Mouse (Mus musculus) Patski (cell line): Measurements from ENCODE around the gene 2310061N02Rik. TPM values are rescaled to one million over a fixed set of nuclear protein-coding genes. Genes with fewer than 3 reads are reported as not detected.
"Not testable (repeated sequence)": the region's sequence is repeated elsewhere in the genome, so short reads cannot be mapped to it uniquely, and the experiment has no call there.

ENCODE experiments used
- ATAC-seq: fragments of 100-300 bp; one replicate; pipeline ENCODE4 v1.8.0; 2021
- CTCF ChIA-PET: fragments of 350-600 bp; sonication (Branson Sonifier 250); formaldehyde crosslinking; loops from one replicate; lab custom pipeline; 2022; ENCODE audit warnings: inconsistent platforms; lab: Charles Lee
- POLR2A ChIA-PET: fragments of 350-600 bp; sonication (Branson Sonifier 250); formaldehyde crosslinking; loops from one replicate; lab custom pipeline; 2022; ENCODE audit warnings: antibody characterized with exemption, inconsistent platforms; lab: Charles Lee
- DNase-seq: peaks from one replicate; pipeline ENCODE4 v3.0.0-alpha.2; 2011; ENCODE audit warnings: low read depth, low spot score
- H3K27me3 ChIP-seq: fragments of 371-371 bp; one replicate; pipeline ENCODE4 v1.5.1; 2021
- CTCF ChIP-seq: fragments of 100-300 bp; IDR thresholded peaks from one replicate; pipeline ENCODE4 v1.5.1; 2021
- in situ Hi-C: fragments of 300-500 bp; cut with MboI; formaldehyde crosslinking; loops from 3 replicates; pipeline ENCODE4 v1.11.1; 2018; ENCODE audit warnings: low pct_unique_long_range_greater_than_20kb, mixed read lengths
- polyA plus RNA-seq: library from polyadenylated mRNA; unstranded; gene quantifications from one replicate; pipeline ENCODE4 v1.2.3, GENCODE M21; 2021

Gene 2310061N02Rik
- not detected for polyA plus RNA-seq

DNA sequence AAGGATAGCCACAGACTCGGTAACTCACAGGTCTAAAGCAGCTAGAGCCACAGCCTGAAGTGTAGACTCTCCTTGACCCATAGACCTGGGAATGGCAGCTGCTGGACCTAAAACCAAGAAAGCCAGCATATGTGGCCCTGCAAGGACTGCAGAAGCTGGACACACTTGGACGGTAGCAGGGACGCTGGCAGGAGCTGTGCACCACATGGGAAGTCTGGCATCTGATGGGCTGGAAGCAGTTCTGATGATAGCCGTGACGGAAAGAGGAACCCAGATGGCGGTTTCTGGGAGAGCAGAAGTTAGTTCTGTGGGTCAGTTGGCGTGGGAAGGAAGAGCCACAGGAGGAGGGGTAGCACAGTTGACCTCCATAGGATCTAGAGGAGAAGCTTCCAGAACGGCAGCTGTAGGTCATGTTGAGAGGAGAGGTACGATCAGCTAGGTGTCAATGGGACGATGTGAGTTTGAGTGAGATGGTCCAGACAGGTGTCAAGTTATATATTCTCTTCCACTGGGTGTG, at the start of gene 2310061N02Rik:
Gene 2310061N02Rik, minus strand, starts transcription at position 467 of the 517 bp plus-strand sequence.
- in situ Hi-C loops = no loop called here
- no peak for TF ChIP-seq CTCF
- no peak for ATAC-seq
- ChIA-PET POLR2A (no interaction called here), CTCF (no interaction called here)
- H3K27me3 ChIP-seq = peaks cover 6% of the 10 kb centered on the region
- DNase-seq = no peak

DNA sequence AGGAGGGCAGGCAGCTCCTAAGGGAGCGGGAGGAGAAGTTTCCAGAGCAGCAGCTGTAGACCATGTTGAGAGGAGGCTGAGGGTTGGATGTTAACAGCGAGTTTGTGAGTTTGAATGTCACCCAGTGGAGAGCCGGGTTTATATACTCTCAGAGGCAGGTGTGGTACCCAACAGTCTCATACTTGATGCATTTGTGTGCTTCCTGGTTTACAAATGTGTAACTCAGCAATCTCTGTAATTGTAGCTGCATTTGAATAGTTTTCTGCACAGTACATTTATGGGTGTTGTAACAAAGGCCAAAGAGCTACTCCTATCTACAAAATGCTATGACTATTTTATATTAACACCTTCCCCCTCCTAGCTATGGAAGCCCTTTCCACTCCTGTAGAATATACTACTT, 43.8 kb upstream of the 2310061N02Rik start, which contains the start of gene Krtap13:
Gene Krtap13, minus strand, starts transcription at position 101 of the 400 bp plus-strand sequence.
- POLR2A ChIA-PET, ATAC-seq, CTCF ChIA-PET, in situ Hi-C loops, DNase-seq: not testable (repeated sequence)
- H3K27me3 ChIP-seq = peaks cover 25% of the 10 kb centered on the region

DNA sequence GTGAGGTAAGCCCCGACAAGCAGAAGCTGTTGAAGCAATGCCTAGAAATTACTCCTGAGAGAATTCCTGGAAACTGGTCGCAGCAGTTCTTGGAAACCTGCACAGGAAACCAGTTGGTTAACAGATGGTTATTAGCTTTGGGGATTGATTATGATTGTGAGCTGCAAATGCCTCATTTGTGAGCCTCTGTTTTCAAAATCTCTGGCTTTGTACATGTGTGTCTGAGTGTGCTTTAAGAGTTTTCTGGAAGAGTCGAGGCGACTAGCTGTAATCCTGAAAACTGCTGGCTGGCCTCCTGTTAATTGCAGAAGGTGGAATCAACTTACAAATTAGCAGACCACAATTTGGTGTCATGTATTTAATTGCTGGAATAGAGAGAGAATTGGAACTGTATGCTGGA, 40.2 kb upstream of the 2310061N02Rik start:
- in situ Hi-C loops = no loop called here
- ChIA-PET CTCF (interaction anchor here (1.7 kb wide), 1 partner anchor 9 kb away, joined by 4 read pairs; no protein-coding TSS in a partner anchor), POLR2A (no interaction called here)
- DNase-seq (no peak), ATAC-seq (no peak)
- TF ChIP-seq CTCF = no peak
- peaks cover 23% of the 10 kb centered on the region for H3K27me3 ChIP-seq

DNA sequence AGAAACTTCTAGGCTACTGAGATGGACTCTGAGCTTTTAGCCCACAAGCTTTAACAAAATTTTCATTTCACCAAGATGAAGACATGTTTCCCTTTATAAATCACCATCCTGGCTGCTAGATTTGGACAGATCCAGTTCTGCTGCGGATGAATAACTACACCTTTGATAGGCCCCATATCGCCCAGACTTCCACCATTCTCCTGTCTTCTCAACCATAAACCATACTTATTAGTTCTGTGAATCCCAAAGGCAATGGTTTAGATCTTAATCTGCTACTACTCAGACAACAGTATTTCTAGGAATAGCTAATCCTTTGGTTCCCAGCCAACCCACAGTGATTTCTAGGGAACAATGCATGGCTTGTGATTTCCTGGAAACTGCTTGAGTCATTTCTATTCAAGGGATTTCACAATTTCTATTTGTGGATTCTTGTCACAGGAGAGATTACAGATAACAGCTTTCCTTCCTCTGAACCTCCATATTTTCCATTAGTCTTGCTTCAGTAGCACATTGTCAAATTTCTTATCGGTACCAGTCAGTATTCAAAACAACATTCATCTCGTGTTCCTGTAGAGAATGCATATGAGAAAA, 37.1 kb upstream of the 2310061N02Rik start:
- peak; percentile 20 for DNase-seq
- H3K27me3 ChIP-seq = peaks cover 17% of the 10 kb centered on the region
- POLR2A ChIA-PET = no interaction called here
- in situ Hi-C loops = no loop called here
- CTCF ChIA-PET = no interaction called here
- TF ChIP-seq CTCF = no peak
- ATAC-seq = no peak

DNA sequence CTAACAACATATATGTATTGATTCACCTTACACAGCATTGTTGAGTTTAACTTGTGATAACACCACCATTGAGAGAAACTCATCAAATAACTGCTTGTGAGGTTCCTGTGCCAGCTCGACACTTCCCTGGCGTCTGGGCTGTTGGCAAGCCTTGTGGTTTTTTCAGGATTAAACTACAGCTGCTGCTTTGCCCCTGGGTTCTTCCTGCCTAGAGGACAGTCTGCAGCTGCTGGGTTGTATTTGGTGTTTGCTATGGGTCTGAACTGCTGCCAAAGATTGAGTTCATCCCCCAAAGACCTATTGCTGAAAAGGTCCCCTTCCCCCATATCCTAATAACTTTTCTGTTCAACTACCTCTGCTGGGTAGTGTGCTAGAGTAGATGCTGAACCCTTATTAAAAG, 27.6 kb upstream of the 2310061N02Rik start:
- TF ChIP-seq CTCF = no peak

DNA sequence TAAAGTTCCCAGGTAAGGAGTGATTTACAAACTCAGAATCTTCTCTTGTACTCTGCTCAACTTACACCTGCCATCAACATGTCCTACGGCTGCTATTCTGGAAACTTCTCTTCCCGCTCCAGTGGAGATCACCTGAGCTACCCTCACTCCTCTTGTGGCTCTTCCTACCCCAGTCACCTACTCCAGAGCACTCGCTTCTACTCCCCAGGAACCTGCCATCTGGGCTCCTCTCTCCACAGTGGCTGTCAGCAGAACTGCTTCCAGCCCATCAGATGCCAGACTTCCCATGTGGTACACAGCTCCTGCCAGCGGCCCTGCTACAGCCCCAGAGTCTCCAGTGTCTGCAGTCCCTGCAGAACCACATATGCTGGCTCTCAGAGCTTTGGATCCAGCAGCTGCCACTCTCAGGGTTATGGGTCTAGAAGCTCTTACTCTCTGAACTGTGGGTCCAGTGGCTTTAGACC, 21.1 kb upstream of the 2310061N02Rik start, which contains the start of gene Krtap13-1:
Gene Krtap13-1, plus strand, starts transcription at position 51 of the 464 bp plus-strand sequence.
- CTCF ChIA-PET = no interaction called here
- no peak for ATAC-seq
- POLR2A ChIA-PET = no interaction called here
- DNase-seq = no peak
- H3K27me3 ChIP-seq = peaks cover 9% of the 10 kb centered on the region
- TF ChIP-seq CTCF = no peak
- in situ Hi-C loops = no loop called here

More for the DNA sequence above, 27.6 kb upstream of the 2310061N02Rik start:
- ATAC-seq (no peak), DNase-seq (no peak)
- ChIA-PET POLR2A (no interaction called here), CTCF (no interaction called here)
- H3K27me3 ChIP-seq = peaks cover 16% of the 10 kb centered on the region
- in situ Hi-C loops = no loop called here

DNA sequence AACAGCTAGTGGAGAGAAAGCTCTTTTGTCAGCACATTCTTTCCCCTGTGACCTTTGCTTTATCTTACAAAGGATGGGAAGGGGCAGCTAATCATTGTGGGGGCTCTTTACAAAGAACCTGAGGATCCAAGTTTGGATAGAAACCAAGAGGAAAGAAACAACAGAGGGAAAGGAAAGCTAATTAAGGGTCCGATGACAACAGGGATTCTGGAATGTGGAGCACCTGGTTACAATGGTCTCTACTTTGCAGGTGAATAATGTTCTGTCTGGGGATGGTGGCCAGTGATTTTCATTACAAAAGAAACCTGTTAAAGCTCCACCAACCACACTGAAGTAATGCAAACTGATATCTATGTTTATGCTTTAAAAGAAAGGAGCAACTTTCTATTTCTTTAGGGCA, 12.3 kb upstream of the 2310061N02Rik start:
- in situ Hi-C loops = no loop called here
- POLR2A ChIA-PET = no interaction called here
- no peak for ATAC-seq
- no peaks in the 10 kb centered on the region for H3K27me3 ChIP-seq
- no peak for DNase-seq
- CTCF ChIA-PET = no interaction called here
- TF ChIP-seq CTCF = no peak

DNA sequence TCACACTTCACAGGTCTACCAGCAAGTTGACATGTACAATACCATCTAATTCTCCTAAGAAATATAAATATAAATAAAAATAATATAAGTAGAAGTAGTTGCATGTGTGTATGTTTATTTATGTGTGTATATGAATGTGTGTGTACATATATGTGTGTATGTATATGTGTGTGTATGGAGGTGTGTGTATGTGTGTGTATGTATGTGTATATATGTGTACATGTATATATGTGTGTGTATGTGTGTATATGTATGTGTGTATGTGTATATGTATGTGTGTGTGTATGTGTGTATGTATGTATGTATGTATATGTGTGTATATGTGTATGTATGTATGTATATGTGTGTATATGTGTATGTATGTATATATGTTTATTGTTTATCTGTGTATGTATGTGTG, 8.8 kb upstream of the 2310061N02Rik start:
- ChIA-PET CTCF (no interaction called here), POLR2A (no interaction called here)
- DNase-seq (no peak), ATAC-seq (no peak)
- in situ Hi-C loops = no loop called here
- TF ChIP-seq CTCF = no peak
- H3K27me3 ChIP-seq = peaks cover 3% of the 10 kb centered on the region

DNA sequence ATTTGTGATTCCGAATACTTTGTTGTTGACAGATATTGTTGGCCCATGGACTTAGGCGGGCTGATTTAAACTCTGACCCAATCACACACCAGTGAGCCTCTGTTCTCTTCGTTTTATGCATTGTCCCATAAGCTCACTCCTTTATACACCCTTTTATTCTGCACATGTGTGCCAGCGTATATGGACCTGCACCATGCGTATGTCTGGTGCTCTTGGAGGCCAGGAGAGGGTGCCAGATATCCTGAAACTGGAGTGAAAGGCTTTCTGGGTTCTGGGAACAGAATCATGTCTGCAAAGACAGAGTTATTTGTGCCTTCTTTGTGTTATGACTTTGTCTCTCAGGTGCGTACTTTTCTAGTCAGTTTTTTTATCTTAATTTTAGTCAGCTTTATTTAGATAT, 3.5 kb upstream of the 2310061N02Rik start:
- peak; percentile 28 for TF ChIP-seq CTCF
- ATAC-seq = no peak
- H3K27me3 ChIP-seq = peaks cover 9% of the 10 kb centered on the region
- ChIA-PET POLR2A (no interaction called here), CTCF (interaction anchor here (1.4 kb wide), 1 partner anchor 17 kb away, joined by 3 read pairs; no protein-coding TSS in a partner anchor)
- DNase-seq = no peak
- in situ Hi-C loops = no loop called here

DNA sequence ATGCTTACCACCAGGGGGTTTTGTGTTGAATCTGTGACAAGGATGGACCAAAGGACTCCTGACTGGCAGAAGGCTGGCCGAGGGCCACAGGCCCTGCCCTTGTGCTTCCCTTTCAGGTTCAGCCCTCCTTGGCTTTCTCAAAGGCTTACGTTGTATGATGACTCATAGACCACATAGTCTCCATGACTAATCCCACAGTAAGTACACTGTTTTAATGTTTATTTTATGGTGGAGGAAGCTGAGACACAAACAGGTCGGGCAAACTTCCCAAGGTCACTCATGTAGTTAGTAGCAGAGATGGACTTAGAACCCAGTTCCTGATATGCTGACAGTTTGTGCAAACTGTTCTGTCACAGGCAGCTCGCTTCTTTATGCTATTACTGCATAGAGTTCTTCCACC, 3.0 kb upstream of the 2310061N02Rik start:
- peak; percentile 95 for ATAC-seq
- H3K27me3 ChIP-seq = peaks cover 9% of the 10 kb centered on the region
- POLR2A ChIA-PET = no interaction called here
- DNase-seq = no peak
- in situ Hi-C loops = no loop called here
- CTCF ChIA-PET = interaction anchor here (1.4 kb wide), 1 partner anchor 16 kb away, joined by 3 read pairs; no protein-coding TSS in a partner anchor
- TF ChIP-seq CTCF = peak; percentile 36

DNA sequence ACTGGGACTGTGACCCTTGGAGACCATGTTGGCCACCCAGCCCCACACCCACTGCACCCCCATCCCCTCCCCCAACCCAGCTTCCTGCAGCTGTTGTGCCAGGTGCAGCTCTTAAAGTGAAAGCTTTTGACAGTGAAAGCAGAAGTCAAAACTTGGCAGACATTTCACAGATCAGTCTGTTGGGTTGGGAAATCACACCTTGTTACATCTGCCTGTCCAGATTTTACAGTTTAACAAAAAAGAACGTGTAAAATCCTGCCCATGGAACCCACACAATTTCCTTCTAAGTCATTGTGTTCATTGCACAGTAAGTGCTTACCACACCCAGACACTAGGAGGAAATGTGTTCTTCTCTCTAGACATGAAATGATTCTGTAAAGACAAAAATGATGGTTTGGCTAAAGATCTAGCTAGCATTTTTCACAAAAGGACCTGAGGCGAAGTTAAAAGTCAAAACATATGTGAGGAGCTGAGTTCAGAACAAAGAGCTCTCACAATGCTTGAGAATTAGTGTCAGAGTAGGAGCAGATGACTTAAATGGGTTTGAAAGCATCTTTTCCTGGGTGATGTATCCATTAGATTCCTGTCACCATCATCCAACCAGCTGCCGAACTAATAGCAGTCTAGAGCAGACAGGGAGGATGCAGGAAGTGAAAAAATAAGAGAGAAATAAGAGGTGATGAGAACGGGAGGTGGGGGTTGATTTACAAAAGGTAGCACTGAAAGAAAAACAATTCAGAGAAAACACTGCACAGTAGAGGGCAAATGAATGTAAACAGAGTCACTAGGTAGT, 6.5 kb downstream of the 2310061N02Rik start:
- H3K27me3 ChIP-seq = peaks cover 3% of the 10 kb centered on the region
- in situ Hi-C loops = no loop called here
- ChIA-PET CTCF (no interaction called here), POLR2A (no interaction called here)
- no peak for TF ChIP-seq CTCF
- no peak for ATAC-seq
- DNase-seq = no peak
